Mouse (Mus musculus): ENCODE data around the gene Slc24a3.

Gene Slc24a3

DNA sequence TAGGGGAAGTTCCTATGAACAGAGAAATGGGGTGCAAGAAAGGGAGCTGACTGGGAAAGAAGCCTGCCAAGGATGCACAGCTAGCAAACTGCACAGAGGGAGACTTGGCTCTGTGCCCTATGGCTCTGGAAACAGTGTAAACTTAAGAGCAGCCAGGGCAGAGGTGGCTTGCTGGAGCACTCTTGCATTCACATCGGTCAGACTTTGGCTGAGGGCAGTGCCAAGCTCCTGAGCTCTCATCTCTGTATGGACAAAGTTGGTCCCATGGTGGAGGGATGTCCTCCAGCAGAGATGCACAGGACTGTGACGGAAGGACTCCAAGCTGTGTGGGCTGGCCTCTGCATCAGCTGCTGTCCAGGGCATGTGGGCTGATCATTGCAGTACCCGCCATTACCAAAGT is 516.0 kb downstream of the Slc24a3 start:
- DNase-seq (ENCODE audit: low spot score) = peak; percentile 57

DNA sequence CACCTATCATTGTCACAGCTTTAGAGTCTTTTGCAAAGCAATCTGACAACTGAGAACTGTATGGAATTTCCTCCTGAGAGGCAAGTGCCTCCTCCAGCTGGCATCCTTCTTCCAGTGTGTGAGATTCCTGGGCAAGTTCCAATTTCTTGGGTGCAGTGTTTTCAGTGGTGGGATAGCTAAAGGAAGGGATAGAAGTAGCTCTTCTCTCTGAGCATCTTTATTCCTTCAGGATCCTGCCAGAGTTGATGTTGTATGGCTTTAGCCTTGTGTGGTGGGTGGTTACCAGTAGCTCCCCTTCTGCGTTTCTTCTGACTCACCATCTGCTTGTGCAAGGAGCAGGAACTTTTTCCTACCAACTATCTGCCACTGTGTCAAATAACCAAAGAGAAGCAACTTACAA is 516.6 kb downstream of the Slc24a3 start:
- DNase-seq (ENCODE audit: low spot score) = no peak

DNA sequence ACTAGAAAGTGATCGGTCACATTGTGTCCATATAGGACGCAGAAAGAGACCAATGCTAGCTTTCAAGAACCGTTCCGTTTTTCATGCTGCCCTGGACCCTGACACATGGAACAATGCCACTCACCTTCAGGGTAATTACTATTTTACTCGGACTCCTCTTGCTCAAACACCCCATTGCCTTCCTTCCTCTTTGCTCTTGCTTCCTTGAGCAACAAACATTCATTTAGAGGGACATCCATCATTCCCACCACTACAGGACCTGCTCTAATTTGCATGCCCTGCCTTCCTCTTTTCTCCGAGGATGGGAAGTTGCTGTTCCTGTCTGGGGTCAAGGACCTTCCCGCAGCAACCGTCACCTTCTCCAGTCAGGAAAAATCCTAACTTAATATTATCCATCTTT is 517.3 kb downstream of the Slc24a3 start:
- DNase-seq (ENCODE audit: low spot score) = no peak

GRCm38 (mm10) chr2:145686017-145686416 is 518.5 kb downstream of the Slc24a3 start:
- DNase-seq (ENCODE audit: low spot score) = no peak

DNA sequence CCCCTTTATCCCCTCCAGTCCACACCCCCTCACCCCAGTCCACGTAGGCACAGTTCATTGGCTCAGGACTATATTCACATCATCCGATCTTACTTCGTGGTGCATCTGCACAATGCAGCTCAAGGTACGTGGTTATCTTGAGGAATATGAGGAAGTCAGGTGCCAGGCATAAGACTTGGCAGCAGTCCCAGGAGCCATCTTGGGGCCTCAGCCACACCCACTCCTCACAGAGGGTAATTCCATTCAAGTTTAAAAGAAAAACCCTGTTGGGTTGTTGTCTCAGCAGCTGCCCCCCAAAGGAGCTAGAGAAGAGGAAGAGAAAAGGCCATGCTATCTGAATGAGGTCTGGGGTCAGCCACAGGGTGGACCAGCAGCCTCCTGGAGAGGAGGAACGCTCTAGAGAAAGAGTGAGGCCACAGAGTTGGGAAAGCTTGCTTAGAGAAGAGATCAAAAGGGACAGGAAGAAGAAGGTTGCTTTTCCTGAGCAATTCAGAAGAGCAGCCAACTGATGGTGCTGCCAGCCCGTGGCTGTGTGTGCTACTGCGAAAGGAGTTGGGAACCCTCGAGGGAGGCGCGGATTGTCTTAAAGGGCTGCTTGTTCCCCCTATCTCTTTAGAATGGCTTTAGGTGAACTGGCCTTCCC is 523.9 kb downstream of the Slc24a3 start:
- no peak for DNase-seq (ENCODE audit: low spot score)

All from ovary, postnatal 36 days (tissue).